Mouse (Mus musculus): ENCODE data around the gene Rps6ka2.
"Not testable (repeated sequence)": the region's sequence is repeated elsewhere in the genome, so short reads cannot be mapped to it uniquely, and the experiment has no call there.

Gene Rps6ka2

DNA sequence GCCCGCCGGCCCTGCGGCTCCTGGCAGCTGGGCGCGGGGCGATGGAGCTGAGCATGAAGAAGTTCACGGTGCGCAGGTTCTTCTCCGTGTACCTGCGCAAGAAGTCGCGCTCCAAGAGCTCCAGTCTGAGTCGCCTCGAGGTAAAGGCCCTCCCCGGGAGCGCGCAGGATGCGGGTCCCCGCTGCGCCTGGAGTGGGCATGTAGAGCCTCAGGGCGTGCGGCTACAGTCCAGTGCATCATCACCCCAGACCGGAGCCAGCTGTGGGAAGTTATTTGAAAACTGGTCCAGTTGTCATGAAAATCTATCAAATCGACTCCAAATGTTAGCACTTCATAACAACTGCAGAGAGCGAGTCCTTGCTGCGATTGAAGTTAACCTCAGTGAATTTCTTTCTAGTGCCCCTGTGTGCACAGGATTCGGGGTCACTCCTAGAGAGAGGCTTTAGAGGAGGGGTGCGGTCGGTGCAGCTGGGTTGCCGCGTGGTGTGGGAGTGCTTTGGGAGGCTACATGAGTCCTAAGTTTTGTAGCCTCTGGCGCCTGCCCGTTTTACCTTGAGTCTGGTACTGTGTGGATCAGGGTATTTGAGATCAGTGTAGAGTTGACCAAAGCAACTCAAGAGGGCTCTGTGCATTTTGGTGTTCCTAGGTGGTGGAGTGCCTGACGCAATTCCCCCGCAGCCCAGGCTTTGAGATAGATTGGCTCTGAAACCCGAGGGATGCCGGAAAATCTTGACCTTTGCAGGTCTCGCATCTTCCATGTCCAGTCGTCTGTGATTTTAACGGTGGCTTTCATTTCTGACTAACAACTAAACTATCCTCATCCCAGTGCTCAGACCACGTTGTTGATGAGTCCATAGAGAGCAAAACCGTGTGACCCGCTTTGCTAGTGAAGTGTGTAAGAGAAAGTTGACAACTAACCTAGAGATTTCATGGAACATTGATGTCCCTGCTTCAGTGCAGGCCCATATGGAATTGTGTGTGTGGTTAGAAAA is 685 bp downstream of the Rps6ka2 start:
- DNase-seq (ENCODE audit: low read depth) = peak; percentile 61

DNA sequence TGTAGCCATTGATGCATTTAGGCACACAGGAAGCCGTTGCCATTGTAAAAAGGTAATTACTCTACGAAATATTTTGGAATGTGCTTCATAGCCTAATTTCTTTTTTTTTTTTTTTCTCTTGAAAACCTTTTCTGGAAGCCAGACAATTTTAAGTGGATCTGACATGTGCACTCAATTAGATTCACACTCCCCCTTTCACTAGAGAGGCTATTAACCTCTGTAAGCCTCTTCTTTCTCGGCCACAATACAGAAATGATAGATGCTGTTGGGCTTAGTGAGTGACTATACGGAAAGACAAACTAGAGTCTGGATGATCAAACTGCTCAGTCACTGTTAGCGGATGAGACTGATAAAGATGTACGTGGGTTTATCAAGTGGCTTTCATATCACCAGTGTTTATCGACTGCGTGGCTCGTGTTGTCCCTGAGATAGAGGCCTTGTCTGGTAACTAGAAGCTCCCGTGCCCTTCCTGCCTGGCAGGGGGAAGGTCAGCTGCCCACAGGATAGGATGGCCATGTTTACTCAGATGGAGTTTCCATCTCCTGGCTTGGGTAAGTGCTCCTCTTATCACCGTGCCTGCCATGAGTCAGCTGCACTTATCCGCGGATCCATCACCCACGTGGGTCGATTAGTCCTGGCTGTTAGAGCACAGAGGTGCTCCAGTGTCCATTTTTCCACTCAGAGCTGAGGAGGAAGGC is 3.6 kb downstream of the Rps6ka2 start:
- no peak for DNase-seq (ENCODE audit: low read depth)

DNA sequence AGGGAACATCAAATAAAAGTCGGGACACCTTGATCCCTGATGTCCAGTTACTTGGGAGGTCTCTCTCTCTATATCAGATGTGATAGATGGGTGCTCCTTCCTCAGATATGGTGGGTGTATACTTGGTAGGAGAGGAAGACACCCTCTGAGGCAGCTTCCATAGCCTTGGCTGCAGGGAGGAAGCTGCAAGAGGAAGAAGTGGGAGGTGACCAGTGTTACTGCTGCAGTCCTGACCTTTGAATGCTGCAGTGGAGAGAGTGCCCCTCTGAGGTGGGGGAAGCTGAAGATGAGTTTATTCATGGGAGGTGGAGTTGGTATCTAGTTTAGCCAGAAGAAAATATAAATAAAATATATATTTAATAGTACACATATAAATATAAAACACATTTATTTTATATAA is 5.4 kb downstream of the Rps6ka2 start:
- DNase-seq (ENCODE audit: low read depth) = no peak

DNA sequence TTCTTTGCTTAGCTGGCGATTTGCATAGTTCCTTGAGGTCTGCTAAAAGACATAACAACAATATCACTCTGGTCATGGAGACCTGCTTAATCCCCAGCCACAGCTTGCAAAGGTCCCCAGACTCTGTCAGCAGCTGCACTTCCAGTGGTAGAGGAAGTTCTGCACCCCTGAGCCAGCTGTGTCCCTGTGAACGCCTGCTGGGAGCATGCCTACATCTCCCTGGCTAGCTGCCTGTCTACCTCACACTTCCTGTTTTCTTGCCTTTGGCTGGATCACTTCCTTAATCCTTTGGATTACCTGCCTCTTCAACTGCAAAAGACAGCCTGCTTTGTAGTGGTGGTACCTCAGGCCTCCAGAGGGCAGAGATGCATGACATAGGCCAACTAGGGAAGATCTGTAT is 6.5 kb downstream of the Rps6ka2 start:
- DNase-seq (ENCODE audit: low read depth) = no peak

DNA sequence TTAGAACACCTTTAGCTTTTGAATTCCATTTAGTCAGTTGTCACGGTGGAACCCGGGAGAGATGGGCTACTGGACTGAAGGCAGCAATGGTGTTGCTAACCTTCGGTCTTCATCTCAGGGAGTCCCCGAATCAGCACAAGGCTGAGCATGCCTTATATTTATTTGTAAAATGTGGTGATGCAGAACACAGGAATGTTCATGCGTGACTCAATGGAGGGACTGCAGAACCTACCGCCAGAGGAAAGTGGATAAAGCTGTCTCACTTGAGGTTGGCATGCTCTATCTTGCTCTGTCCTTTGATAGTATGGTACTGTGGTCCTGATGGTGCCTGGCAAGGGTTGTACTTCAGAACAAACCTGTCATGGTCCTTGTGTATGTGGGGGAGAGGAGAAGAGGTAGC is 8.3 kb downstream of the Rps6ka2 start:
- peak; percentile 67 for DNase-seq (ENCODE audit: low read depth)

DNA sequence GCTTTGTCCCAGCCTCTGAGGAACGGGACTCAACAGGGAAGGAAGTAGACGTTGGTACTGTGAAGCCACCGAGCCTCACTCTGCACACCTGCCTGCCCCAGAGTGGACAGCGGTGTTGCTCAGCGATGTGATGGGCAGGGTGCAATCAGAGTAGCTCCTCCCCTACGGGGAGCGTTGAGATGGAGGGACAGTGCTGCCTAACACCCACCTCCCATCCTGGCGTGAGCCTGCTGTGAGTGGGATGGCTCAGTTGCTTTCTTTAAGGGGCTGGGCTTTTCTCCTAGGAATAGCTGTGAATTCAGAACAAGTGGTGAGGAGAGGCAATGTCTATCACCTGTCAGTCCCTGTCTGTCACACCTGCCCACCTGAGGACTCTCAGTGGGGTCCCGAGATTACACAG is 12.3 kb downstream of the Rps6ka2 start:
- no peak for DNase-seq (ENCODE audit: low read depth)

DNA sequence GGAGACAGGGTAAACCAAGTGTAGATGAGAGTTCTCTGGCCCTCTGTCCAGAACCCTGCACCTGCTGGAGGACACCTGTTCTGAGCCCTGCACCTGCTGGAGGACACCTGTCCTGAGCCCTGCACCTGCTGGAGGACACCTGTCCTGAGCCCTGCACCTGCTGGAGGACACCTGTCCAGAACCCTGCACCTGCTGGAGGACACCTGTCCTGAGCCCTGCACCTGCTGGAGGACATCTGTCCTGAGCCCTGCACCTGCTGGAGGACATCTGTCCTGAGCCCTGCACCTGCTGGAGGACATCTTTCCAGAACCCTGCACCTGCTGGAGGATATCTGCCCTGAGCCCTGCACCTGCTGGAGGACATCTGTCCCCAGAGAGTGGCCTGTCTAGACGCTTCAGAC is 17.1 kb downstream of the Rps6ka2 start:
- DNase-seq (ENCODE audit: low read depth) = not testable (repeated sequence)

DNA sequence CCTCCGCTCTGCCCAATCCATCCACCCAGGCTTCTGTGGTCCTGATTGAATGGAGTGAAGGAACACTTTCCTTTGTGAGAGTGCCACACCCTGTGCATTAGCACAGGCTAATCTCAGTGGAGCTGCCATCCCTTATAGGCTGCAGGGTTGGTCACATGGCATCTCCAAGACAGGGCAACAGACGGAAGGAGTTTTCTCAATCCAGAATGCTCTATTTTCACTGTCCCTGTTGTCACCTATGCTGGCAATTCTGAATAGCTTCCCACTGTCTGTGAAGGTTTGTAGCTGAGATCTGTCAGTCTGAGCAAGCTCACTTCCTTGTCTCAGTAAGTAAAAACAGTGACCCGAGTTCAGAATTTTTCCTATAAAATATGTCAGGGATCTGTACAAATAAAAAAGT is 19.5 kb downstream of the Rps6ka2 start:
- DNase-seq (ENCODE audit: low read depth) = no peak

DNA sequence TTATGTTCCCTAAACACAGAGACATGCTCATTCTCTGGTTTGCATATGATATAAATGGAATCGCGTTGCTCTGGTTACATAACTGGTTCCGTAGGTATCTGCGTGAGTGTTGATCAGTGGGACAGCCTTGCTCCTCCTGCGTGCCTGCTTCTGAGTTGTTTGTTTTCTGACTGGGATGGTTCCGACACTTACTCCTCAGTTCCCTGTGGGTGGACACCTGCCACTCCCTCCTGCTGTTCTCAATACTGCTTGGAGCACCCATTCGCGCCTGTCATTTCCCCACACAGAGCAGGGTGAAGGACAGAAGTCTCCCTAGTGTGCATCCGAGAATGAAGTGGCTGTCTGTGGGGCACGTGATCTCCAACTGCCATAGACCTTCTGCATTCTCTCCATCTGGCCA is 20.1 kb downstream of the Rps6ka2 start:
- no peak for DNase-seq (ENCODE audit: low read depth)

DNA sequence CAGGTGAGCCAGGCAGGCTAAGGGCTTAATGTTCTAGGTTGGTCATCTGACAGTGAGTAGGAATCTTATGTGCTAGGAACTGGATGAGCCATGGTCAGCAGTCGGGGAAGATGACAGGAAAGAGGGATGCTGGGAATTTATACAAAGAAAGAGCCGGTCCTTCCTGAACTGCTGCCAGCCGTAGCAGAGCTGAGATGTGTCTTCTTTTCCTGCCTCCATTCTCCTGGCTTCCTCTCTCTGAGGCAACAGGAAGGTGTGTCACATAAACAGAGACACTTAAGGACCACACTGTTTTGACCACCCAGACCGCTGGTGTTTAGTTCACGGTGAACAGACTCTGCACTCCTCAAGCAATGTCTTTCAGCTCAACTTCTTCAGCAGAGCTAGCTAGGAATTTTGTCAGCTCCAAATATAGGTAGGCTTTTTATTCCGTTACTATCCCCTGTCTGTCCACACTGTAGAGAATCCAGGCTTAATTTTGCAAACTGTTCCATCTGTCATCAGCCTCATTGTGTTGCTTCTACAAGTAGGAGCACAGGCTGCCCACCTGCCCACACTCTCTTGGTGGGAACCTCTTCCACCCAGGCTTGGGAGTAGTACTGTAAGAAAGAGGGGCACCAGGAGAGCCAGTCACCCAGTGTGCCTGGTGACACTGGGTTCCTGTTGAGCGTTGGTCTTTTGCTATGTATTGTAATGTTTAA is 24.4 kb downstream of the Rps6ka2 start:
- no peak for DNase-seq (ENCODE audit: low read depth)

DNA sequence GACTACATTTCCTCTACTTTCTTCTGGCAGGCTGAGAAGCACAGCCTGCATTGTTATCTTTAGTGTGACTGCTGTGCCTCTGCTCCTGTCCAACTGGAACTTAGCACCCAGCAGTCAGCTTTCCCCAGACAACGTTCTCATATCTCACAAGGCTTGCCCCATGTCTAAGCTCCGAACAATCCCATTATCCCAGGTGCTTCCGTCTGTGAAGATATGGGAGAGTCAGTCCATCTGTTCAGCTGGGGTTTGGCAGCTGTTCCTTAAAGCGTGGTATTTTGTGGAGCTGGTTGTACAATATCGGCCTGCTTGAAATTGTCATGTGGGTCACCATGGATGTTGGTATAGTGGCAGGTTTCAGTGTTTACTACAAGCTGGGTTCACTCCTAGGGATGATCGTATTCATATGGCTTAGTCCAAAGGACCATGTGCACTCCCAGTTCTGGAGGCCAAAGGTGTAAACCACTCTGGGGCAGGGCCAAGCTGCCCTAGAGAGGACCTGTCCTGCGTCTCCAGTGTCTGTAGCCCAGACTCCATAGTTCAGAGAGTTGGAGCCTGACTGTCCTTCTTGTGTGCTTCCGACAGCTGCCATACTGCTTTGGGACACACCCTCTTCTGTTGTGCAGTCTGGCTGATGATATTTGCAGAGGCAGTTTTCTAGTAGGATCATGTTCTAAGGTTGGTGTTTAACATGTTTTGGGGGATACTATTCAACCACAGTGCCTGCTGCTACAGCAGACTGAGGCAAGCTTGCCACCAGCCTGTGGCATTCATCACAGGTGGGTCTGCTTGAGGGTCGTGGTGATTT is 27.4 kb downstream of the Rps6ka2 start:
- DNase-seq (ENCODE audit: low read depth) = no peak

DNA sequence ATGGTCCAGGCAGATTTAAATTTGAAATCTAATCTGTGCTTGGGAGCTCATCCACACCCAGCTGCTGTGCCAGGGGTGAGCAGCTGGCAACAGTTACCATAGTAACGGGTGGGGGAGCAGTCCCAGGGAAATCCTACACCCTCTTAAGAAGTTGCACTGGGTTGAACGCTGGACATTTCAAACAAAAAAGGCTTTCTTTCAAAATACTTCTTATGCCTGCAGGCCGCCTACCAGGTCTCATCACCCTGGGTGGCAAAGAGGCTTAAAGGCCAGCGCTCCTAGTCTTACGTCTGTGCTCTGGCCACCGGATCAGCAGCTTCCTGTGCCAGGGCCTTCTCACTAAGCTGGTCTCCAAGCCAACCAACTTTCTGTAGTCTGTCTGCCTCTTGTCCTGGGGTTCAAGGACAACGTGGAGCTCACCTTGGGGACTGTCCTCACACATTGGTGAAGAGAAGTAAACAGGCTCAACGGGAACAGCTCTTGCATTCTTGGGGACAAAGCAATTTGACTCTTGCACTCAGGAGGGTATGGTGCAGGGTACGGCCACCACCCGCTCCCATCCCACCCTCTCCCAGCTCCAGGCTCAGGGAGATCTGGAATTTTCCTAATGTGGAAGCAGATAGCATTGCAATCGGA is 35.0 kb downstream of the Rps6ka2 start:
- DNase-seq (ENCODE audit: low read depth) = peak; percentile 73

DNA sequence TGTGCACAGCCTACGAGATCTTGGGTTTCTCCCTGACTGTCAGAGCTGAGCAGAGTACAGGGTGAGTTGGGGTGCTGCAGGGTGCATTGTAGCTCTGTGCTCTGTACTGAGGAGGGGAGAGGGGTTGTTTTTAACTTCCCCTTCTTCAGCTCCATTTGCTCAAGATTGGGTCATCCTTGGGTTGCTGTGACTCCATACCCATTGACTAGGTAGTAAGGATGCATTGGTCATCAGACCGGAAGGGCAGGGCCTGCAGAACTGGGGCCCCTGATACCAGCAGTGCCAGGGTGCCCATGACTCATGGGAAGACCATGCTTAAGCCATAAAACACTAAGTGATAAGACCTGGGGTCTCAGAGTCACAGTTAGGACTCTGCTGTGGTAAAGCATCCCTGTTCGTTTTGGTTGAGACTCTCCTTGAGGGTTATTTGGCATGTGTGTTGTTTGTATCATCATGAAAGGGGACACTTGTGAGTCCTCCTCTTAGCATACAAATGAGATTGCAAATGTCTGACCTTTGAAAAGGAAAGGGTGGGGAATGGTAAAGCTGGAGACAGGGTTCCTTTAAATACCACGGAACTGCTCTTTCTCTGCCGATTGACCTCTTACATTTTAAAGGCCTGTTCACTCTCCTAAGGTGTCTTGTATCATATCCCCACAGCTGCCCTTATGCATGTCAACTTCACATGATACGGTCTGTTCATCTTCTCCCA is 36.7 kb downstream of the Rps6ka2 start:
- no peak for DNase-seq (ENCODE audit: low read depth)

DNA sequence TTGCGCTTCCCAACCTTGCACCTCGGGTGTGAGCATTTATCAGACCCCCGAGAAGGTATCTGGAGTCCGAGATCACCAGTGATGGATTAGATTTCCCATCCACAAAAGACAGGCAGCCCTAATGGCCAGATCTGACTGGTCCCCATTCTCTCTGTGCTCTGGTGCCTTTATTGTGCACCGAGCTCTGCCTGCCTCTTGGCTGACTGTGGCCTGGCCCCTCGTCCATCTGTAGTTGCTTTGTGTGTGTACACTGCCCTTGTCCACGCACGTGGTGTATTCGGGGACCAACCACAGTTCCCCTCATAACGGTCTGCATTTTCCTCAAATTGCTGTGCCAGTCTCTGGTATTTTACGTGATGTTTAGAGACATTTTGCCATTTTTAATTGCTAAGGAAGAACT is 40.7 kb downstream of the Rps6ka2 start:
- DNase-seq (ENCODE audit: low read depth) = no peak

DNA sequence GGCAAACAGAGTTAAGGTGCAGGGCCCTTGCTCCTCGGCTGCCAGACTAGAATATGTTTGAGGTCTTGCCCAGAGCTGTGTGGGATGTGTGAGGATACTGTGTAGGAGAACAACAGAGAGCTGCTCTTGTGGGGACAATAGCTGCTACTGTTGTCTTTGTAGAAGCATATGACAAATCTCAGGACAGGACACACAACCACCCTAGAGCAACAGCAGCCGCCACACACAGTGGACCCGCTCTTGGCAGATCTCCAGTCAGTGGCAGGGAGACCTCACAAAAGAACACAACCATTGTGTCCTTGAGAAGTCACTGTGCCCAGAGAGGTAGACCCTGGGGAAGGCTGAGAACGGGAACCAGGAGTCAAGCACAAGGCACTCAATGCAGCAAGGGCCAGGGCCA is 42.0 kb downstream of the Rps6ka2 start:
- DNase-seq (ENCODE audit: low read depth) = no peak

DNA sequence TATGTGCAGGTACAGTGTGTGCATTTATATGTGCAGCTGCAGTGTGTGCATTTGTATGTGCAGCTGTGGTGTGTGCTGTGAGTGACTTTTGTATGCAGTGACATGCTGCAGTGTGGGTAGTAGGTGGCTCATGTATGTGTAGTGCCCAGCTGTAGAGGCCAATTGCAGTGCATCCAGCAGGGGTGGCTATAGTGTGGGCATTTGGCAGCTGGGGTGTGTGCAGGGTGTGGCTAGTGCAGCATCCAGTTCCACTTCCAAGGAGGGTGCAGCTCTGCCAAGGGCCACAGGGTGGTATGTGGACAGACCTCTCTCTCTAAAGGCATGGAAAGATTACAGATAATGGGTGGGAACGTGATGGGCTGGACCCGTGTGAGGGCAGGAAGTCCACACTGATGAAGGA is 43.3 kb downstream of the Rps6ka2 start:
- no peak for DNase-seq (ENCODE audit: low read depth)

DNA sequence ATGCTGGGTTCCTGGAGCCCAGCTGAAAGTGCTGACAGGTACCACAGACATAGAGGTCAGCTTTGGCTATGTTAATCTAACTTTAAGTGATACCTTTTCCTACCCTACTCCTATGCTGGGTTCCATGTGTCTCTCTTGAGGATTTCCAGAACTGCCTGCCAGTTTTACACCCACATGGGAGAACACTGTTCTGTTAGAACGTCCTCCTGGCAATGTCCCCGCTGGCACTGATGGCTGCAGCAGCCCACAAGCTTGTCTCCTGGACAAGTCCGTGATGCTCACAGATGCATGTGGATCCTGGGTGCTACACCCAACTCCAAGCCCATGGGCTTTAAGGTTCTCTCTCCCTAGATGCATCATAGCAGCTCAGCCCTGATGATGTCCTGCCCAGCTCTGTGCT is 44.1 kb downstream of the Rps6ka2 start:
- DNase-seq (ENCODE audit: low read depth) = no peak

DNA sequence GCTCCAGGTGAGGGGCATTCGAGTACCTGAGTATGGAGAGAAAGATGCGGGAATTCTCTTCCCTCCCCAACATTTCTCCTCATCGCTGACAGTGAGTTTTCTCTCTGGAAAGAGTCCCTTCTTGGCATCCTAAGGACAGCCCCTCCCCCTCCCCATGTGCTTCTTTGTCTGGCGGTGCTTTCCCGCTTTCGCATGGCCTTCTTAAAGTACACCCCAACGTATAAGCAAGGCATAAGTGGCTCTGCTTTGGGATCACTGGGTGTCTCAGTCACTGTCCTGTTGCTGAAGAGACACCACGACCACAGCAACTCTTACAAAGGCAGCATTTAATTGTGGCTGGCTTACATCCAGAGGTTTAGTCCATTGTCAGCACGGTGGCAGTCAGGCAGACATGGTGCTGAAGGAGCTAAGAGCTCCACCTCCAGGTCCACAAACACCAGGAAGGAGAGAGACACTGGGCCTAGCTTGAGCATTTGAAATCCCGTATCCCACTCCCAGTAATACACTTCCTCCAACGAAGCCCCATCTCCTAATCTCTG is 47.9 kb downstream of the Rps6ka2 start:
- no peak for DNase-seq (ENCODE audit: low read depth)

DNA sequence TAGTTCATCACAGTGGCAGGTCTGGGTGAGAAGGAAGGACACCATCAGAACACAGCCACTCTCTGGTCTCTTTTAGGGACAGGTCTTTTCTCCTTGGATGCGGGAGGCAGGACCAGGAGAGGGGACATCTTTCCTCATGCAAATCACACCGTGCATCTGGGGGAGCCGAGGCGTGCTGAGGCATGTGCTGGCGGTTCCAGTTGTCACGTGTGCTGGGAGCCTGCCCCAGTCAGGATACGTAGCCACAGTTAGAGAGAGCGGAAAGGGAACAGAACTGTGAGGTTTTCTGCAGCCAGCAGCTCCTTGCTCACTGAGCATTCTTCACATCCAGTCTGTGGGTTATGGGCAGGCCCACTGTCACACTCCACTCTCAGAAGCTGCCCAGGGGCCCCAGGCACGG is 48.5 kb downstream of the Rps6ka2 start:
- DNase-seq (ENCODE audit: low read depth) = no peak

DNA sequence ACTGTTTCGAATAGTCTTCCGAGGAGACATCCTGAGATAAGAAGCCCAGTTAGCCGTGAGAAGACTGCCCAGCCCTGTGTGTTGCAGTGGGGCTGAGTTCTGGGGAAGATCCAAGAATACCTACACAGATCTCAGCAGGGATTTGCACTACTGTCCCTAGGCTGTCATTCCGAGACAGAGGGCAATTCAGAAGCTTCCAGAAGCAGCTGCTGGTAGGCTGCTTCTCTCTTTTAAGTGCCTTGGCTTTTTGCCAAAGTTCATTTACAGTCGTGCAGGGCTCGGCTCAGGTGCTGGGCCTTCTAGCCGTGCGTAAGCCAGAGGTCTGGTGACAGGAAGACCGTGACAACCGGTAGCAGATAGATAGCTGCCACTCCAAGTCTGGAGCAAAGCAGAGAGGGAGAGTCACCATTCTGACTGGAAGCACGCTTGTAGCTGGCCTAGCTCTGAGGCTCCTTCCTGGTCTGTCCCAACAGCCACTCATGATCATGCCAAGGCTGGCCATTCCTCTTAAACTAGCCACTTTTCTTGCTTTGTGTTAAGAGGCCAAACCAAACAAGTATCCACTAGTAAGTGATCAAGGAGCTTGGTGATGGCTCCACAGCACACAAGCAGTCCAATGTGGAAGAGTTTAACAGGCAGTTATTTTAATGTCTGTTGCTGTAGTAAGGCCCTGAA is 49.3 kb downstream of the Rps6ka2 start:
- no peak for DNase-seq (ENCODE audit: low read depth)

All from NIH3T3 (cell line).